Mouse (Mus musculus) brain, embryonic 14.5 days (tissue): Measurements from ENCODE around the gene Des.

Experiments
- CTCF ChIP-seq: fragments of 200-500 bp; IDR thresholded peaks from 2 replicates; pipeline ENCODE4 v1.5.1; 2012; ENCODE audit warnings: inconsistent platforms, mild to moderate bottlenecking, moderate library complexity, borderline replicate concordance; ENCODE audit not compliant: insufficient read depth, insufficient read length; ENCODE audit errors: extremely low read depth
- POLR2A ChIP-seq: fragments of 200-500 bp; IDR thresholded peaks from 2 replicates; pipeline ENCODE4 v1.6.1; 2012; ENCODE audit warnings: mild to moderate bottlenecking, inconsistent platforms, borderline replicate concordance; ENCODE audit not compliant: poor library complexity, insufficient read depth, insufficient read length, severe bottlenecking; ENCODE audit errors: extremely low read depth

GRCm38 (mm10) chr1:75373276-75373675 lies 13.1 kb downstream of the Des start:
- TF ChIP-seq CTCF, result no peak
- TF ChIP-seq POLR2A, result no peak
